Mouse (Mus musculus) erythroblast, embryonic 14.5 days (primary cell): Measurements from ENCODE around the gene AC134908.4. TPM values are rescaled to one million over a fixed set of nuclear protein-coding genes. Genes with fewer than 3 reads are reported as not detected.
"Not testable (repeated sequence)": the region's sequence is repeated elsewhere in the genome, so short reads cannot be mapped to it uniquely, and the experiment has no call there.

ENCODE experiments used
- H3K27me3 ChIP-seq: 2 replicates; pipeline ENCODE4 v1.6.1; 2012; ENCODE audit warnings: inconsistent platforms; ENCODE audit not compliant: control insufficient read depth
- H3K36me3 ChIP-seq: 2 replicates; pipeline ENCODE4 v1.6.1; 2012; ENCODE audit warnings: mild to moderate bottlenecking, inconsistent platforms; ENCODE audit not compliant: control insufficient read depth
- H3K4me1 ChIP-seq: 2 replicates; pipeline ENCODE4 v1.6.1; 2012; ENCODE audit warnings: inconsistent platforms; ENCODE audit not compliant: control insufficient read depth
- H3K4me3 ChIP-seq: replicated peaks from 2 replicates; pipeline ENCODE3; 2012; ENCODE audit warnings: moderate library complexity, mild to moderate bottlenecking, inconsistent platforms
- H3K9me3 ChIP-seq: 2 replicates; pipeline ENCODE4 v1.6.1; 2012; ENCODE audit warnings: low read length, inconsistent platforms, mixed read lengths; ENCODE audit not compliant: control insufficient read depth
- GATA1 ChIP-seq: IDR thresholded peaks from 2 replicates; pipeline ENCODE4 v1.6.1; 2012; ENCODE audit warnings: low read length, inconsistent platforms, mixed read lengths
- TAL1 ChIP-seq: IDR thresholded peaks from 3 replicates; pipeline ENCODE4 v1.6.1; 2012; ENCODE audit warnings: low read length, inconsistent platforms, mixed read lengths
- polyA plus RNA-seq: library from polyadenylated mRNA; stranded (reverse); fragments of >175 nt; gene quantifications from 2 replicates; pipeline ENCODE4 v1.2.3, GENCODE M21; 2012

The AC134908.4 gene
- polyA plus RNA-seq, 1 experiment, result not detected

GRCm38 (mm10) chr17:25749314-25749713, 46.1 kb downstream of the AC134908.4 start:
- H3K27me3 ChIP-seq, result no peaks in the 10 kb centered on the region
- H3K4me3 ChIP-seq, result no peak overlapping the region
- no peaks in the 10 kb centered on the region for H3K36me3 ChIP-seq
- H3K9me3 ChIP-seq, result no peaks in the 10 kb centered on the region
- H3K4me1 ChIP-seq, result no peaks in the 10 kb centered on the region
- TF ChIP-seq TAL1 (no peak), GATA1 (no peak)

GRCm38 (mm10) chr17:25748238-25748637, 47.2 kb downstream of the AC134908.4 start:
- no peak for TF ChIP-seq TAL1
- no peak for TF ChIP-seq GATA1
- no peaks in the 10 kb centered on the region for H3K36me3 ChIP-seq
- H3K27me3 ChIP-seq, result no peaks in the 10 kb centered on the region
- H3K4me1 ChIP-seq, result no peaks in the 10 kb centered on the region
- no peaks in the 10 kb centered on the region for H3K9me3 ChIP-seq
- H3K4me3 ChIP-seq, result no peak overlapping the region

- Histone ChIP-seq H3K27me3 (no peaks in the 10 kb centered on the region; the same call in 1 of the 2 replicates), H3K36me3 (no peaks in the 10 kb centered on the region), H3K4me1 (no peaks in the 10 kb centered on the region), H3K9me3 (no peaks in the 10 kb centered on the region), H3K4me3 (no peak overlapping the region)
- TF ChIP-seq GATA1, result no peak
- TF ChIP-seq TAL1, result no peak; the same call in 2 of the 3 replicates
These were observed 51.1 kb downstream of the AC134908.4 start for GRCm38 (mm10) chr17:25744311-25744710.

GRCm38 (mm10) chr17:25743831-25744230, 51.6 kb downstream of the AC134908.4 start:
- H3K27me3 ChIP-seq, result no peaks in the 10 kb centered on the region; the same call in 1 of the 2 replicates
- no peak overlapping the region for H3K4me3 ChIP-seq
- H3K4me1 ChIP-seq, result no peaks in the 10 kb centered on the region
- TF ChIP-seq GATA1, result no peak
- TF ChIP-seq TAL1, result no peak
- H3K36me3 ChIP-seq, result no peaks in the 10 kb centered on the region
- no peaks in the 10 kb centered on the region for H3K9me3 ChIP-seq

GRCm38 (mm10) chr17:25741471-25741870, 54.0 kb downstream of the AC134908.4 start:
- H3K4me1 ChIP-seq, H3K4me3 ChIP-seq, H3K27me3 ChIP-seq: not testable (repeated sequence)

More at GRCm38 (mm10) chr17:25741471-25741870, 54.0 kb downstream of the AC134908.4 start:
- H3K9me3 ChIP-seq, H3K36me3 ChIP-seq: not testable (repeated sequence)

Other genes with a start within 250 kb of the AC134908.4 start
- not detected in 2 replicates for gene Sox8, start 225.0 kb downstream of the AC134908.4 start, polyA plus RNA-seq
- 0.91 and 1.0 TPM in 2 replicates for gene Lmf1, start 216.6 kb downstream of the AC134908.4 start, polyA plus RNA-seq
- gene Gng13, start 78.5 kb downstream of the AC134908.4 start, polyA plus RNA-seq, result not detected in 2 replicates
- 15.6 and 20.0 TPM in 2 replicates for gene Chtf18, start 68.2 kb downstream of the AC134908.4 start, polyA plus RNA-seq
- 3.2 and 4.0 TPM in 2 replicates for gene Rpusd1, start 68.0 kb downstream of the AC134908.4 start, polyA plus RNA-seq
- gene Mslnl, start 59.6 kb downstream of the AC134908.4 start, polyA plus RNA-seq, result not detected in 2 replicates
- gene Msln, start 41.3 kb downstream of the AC134908.4 start, polyA plus RNA-seq, result not detected in 2 replicates
- 2.0 TPM in 2 replicates for gene Narfl, start 21.9 kb downstream of the AC134908.4 start, polyA plus RNA-seq
- gene Haghl, start 10.0 kb downstream of the AC134908.4 start, polyA plus RNA-seq, result 0.46 and 0.59 TPM in 2 replicates
- gene Ccdc78, start 9.1 kb downstream of the AC134908.4 start, polyA plus RNA-seq, result not detected in 2 replicates
- gene Fam173a, start 2.8 kb downstream of the AC134908.4 start, polyA plus RNA-seq, result 2.8 and 3.7 TPM in 2 replicates
- 7.2 and 7.4 TPM in 2 replicates for gene Metrn, start 1.5 kb upstream of the AC134908.4 start, polyA plus RNA-seq
- gene Fbxl16, start 13.4 kb upstream of the AC134908.4 start, polyA plus RNA-seq, result not detected in 2 replicates
- 0.32 and 0.68 TPM in 2 replicates for gene Wdr24, start 28.0 kb upstream of the AC134908.4 start, polyA plus RNA-seq
- 0.31 and 0.65 TPM in 2 replicates for gene Jmjd8, start 33.2 kb upstream of the AC134908.4 start, polyA plus RNA-seq
- gene Stub1, start 37.7 kb upstream of the AC134908.4 start, polyA plus RNA-seq, result 10.1 and 10.6 TPM in 2 replicates
- gene Rhbdl1, start 41.6 kb upstream of the AC134908.4 start, polyA plus RNA-seq, result 0.22 and 0.54 TPM in 2 replicates
- 0.68 and 1.1 TPM in 2 replicates for gene Gm20683, start 46.1 kb upstream of the AC134908.4 start, polyA plus RNA-seq
- 17.7 and 19.8 TPM in 2 replicates for gene Rhot2, start 49.2 kb upstream of the AC134908.4 start, polyA plus RNA-seq
- gene Wdr90, start 65.8 kb upstream of the AC134908.4 start, polyA plus RNA-seq, result 1.9 and 3.6 TPM in 2 replicates
- 3.7 and 4.0 TPM in 2 replicates for gene Mcrip2, start 73.1 kb upstream of the AC134908.4 start, polyA plus RNA-seq
- 6.4 and 8.3 TPM in 2 replicates for gene Mettl26, start 79.4 kb upstream of the AC134908.4 start, polyA plus RNA-seq
- gene Wfikkn1, start 85.2 kb upstream of the AC134908.4 start, polyA plus RNA-seq, result 0.17 and 0.18 TPM in 2 replicates
- 0.68 and 1.0 TPM in 2 replicates for gene Rab40c, start 124.1 kb upstream of the AC134908.4 start, polyA plus RNA-seq
- 164 and 218 TPM in 2 replicates for gene Pigq, start 149.3 kb upstream of the AC134908.4 start, polyA plus RNA-seq
- 2.9 and 3.4 TPM in 2 replicates for gene Nhlrc4, start 149.3 kb upstream of the AC134908.4 start, polyA plus RNA-seq
- gene A930017K11Rik, start 156.9 kb upstream of the AC134908.4 start, polyA plus RNA-seq, result 0.25 TPM in 2 replicates
- gene Capn15, start 190.1 kb upstream of the AC134908.4 start, polyA plus RNA-seq, result 6.2 and 6.3 TPM in 2 replicates